Mouse (Mus musculus) gonadal fat pad, adult 2 months (tissue): ENCODE results near the gene Bicc1. TPM values are rescaled to one million over a fixed set of nuclear protein-coding genes. Genes with fewer than 3 reads are reported as not detected.

ENCODE experiments used
- DNase-seq: peaks from one replicate; pipeline ENCODE4 v3.0.0-alpha.2; 2012; ENCODE audit warnings: low read depth
- polyA plus RNA-seq: library from polyadenylated mRNA; depleted of rRNA; stranded (reverse); fragments of >200 nt; gene quantifications from 2 replicates; pipeline ENCODE4 v1.2.3, GENCODE M21; 2012

Bicc1 gene
- polyA plus RNA-seq, 1 experiment: 19.9 TPM

DNA sequence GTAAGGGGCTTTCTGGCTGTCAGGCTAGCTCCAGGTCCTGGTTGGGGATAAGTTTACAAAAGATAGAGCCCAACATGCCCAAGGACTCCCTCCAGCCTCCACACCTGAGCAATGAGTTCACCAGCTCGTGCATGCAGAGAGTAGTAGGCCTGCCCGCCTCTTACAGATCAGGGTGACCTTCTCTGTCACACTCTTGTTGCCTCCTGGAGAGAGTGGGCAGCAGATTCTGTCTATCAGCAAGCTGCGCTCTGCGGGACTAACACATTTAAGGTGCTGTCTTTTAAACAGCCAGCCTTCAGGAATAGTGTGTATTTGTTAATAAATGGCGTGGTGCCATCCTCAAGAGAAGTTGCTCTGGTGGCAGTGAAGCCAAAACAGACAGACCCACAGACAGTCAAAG is 101.4 kb downstream of the Bicc1 start:
- no peak for DNase-seq

DNA sequence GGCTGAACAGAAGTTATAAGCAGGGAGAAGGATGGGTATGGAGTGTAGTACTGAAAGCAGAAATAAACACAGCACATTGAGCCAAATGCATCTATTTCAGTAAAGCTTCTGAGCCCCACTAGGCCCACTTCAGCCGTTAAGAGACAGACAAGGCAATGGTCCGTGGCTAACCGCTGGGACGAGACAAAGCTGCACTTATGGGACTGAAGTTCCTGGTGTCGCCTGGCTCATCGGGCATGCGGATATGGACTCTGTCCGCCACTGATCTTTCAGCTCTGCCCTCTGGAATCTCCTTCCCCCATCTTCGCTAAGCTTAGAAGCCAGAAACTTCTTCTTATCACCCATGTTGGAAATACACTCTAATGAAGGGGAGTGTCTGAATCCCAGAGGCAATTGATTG is 106.8 kb downstream of the Bicc1 start:
- DNase-seq: no peak

DNA sequence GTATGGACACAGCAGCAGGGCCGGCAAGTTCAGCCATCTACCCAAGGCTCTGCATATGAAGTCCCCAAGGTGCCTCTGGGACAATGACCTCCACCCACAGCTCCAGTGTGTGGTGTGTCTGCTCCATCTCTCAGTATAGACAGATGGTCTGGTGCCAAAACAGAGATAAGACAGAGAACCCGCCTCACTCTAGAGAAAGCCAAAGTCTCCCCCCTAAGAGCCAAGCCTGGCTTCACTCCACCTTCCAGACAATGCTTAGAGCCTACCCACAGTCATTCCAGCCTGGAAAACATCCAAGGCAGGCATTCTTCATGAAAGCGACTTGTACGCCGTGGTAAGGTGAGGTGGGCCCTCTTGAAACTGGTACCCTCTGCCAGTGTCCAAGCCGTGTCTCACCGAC is 107.3 kb downstream of the Bicc1 start:
- no peak for DNase-seq

DNA sequence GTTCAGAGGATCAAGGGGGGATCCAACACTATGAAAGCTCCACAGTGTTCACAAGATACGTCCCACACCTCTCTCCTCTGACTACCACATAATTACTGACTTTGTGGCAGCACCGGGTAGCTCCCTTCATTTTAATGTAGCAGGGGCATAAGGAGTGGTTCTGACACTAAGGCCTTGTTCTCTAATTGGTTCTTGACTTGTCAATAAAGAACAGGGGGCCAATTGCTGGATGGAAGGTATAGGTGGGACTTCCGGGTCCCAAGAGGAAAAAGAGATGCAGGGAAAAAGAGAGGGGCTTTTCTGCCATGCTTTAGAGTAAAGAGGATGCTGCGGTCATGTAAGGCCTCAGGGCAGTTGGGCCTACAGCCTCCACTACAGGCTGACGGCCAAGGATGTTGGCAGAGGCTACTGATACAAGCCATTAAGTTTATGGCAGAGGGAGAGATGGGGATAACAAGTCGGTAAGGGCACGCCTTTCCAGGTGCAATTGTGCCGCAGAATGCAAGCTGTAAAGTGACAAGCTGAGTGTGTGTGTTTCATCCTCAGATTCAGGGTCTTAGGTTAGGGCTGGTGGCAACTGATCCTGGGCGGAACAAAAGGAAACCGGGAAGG is 108.7 kb downstream of the Bicc1 start:
- no peak for DNase-seq

DNA sequence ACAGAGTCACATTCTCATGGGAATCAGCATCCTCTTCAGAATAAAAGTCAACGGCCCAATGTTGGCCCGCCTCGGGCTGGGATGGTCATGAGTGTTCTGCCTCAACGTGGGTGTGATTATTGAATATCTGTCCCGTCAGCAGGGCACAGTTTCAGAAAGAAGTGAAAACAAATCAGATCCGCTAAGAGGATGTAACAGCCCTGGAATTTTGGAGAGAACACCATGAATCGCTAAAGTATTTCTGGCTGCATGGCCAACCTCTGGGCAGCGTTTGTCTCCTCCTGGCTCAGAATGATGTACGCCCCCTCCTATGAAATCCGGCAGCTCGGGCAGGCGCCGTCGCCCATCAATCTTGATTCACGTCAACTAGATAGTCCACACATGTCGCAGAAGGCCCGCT is 110.2 kb downstream of the Bicc1 start:
- no peak for DNase-seq

DNA sequence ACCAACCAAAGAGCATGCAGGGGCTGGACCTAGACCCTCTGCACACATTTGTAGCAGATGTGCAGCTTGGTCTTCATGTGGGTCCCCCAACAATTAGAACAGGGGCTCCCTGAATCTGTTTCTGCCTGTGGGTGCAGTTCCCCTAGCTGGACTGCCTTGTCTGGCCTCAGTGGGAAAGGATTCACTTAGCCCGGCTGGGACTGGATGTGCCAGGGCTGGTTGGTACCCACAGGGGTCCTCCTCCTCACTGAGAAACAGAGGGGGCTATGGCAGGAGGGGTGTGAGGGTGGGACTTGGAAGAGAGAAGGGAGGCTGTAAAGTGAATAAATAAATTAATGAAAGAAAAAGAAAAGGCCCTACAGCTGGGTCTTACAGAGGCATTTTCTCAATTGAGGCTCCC is 115.1 kb downstream of the Bicc1 start:
- DNase-seq: no peak

DNA sequence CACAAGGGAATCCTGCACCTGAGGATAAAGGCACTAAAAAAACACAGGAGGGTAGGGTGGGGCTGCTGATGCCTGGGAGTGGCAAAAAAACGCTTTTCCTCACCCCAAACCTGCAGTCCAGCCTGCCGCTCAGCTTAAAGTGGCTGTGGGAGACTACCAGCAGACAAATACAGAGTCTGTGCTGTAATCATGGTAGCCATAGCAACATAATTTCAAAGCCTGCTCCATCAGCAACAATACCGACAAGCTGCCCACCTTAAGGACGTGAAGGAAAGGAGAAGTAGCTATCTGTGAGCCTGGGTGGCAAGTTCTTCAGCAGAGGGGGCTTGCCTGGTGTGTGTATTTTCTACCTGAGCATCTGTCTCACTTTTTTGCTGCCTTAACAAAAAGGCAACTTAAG is 117.6 kb downstream of the Bicc1 start:
- DNase-seq: no peak

DNA sequence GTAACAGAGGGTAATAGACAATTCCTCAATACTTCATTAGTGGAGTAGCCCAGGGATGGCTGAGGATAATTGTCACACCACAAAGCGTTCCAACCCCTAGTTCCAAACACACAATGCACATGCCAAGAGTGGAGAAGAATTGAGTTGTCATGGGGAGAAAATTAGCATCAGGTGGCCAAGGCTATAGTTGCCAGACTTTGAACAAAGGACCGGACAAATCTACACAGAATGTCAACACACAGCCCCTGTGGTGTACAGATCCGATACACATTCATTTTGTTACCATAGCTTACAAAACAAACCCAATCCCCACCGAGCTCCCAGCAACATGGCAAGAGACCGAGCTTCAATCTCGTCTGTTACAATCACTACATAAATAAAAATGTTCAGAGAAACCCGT is 123.0 kb downstream of the Bicc1 start:
- DNase-seq: no peak

DNA sequence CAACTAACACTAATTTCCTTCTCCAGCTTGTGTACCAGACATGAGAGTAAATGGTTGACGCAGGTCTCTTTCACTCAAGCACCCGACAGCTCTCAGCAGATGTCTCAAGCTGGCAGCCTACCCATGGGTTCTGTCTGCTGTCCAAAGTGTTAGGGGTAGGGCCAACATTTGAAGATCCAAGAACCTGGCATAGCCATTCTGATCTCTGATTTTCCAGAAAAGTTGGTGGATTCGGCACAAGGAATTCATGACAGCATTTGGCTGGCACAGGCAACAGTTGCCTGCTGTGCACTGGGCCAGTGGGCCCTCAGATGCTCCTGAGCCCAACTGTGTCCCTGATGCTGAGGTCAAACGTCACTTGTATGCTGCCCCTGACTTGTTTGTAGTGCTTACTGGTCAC is 130.5 kb downstream of the Bicc1 start:
- no peak for DNase-seq

DNA sequence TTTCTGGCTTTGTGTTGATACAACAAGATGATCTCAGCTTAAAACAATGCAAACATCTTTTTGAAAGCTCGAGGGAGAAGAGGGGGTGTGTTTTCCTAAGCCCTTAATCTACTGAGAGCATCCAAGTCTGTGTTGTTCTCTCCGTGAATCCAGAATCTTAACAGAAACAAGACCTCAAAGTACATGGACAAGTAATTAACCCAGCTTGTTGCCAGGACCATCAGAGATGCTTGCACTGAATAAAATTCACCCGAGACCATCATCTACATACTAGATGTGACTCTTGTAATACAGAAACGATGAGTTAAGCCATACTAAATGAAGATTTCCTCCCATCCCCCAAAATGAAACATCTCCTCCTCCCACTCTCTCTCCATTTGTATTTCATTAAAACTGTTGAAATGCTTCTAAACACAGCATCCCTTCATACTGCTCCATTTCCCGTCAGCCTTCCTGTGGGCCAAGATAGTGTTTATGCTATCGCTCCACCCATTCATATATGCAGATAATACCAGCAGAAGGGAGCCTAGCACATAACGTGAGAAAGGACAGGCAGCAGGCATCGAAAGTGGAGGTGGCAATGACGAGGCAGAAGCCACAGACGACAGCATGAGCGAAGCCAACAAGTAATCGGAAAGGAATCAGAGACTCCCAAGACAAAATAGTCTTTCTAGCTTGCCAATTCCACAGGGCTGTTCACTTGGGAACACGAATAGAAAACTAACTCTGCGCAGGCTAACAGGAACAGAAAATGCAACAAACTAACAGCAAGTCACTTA is 131.2 kb downstream of the Bicc1 start:
- DNase-seq: no peak

DNA sequence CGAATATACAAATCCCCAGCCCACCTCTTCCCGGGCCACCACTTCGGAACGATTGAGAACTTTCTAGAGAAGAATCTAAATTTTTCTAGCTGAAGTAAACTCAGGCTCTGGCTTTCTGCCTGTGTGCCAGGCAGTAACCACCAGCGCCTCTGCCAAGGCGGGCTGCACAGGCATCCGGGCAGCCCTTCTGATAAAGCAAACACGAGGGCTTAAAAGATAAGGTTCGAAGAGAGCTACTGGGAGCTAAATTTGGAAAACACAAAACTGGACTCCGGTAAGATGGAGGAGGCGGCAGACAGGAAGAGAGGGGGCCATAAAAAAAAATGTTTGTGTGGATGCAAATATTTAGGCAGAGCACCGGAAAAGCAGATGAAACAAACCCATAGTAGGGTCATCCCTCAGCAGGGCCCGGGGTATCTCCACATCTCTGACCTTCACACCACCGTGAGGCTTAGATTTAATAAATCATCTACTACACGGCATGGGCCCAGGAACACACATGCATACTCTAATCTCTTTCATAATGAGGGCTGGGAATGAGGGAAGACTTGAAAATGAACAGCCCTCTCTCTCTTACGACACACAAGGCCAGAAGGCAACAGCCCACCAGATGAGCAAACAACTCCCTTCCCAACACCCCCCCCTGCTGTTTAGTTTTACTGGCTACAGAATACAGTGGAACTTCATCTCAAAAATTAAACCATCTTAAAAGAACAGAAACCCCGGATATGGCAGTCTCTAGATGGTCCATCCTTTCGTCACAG is 134.2 kb downstream of the Bicc1 start:
- DNase-seq: no peak

DNA sequence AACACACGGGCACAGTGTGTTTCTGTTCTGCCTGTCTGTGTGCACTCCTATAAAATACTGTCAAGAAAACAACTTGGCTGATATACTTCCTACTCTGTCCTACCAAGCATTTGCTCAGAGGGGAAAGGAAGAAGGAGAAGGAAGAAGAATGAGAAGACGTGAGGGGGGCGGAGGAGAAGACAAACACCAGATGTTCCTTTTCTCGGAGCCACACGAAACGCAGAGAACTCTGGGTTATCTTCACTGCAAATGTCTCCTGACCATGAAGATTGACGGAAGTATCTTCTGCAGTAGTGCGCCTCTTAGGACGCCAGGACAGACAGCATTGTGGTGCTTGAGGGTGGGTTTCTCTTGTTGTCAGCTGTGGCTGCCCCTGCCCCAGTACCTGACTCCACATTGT is 134.8 kb downstream of the Bicc1 start:
- no peak for DNase-seq

DNA sequence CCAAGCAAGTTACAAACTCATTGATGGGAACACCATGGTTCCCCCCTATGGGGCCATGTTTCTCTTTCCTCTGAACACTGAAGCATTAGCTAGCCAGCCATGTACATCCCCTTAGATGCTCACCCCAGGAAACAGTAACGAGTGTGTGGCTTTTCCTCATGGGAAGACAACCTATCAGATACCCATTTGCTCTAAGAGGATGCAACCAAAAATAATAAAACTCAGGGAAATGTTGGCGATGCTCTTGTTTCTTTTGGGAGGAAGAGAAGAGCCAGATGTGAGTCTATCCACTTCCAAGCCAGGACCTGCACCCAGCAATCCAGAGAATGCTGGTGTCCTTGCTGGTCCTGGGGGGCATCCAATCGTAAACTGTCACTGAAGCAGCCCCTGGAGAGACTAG is 136.0 kb downstream of the Bicc1 start:
- DNase-seq: no peak

DNA sequence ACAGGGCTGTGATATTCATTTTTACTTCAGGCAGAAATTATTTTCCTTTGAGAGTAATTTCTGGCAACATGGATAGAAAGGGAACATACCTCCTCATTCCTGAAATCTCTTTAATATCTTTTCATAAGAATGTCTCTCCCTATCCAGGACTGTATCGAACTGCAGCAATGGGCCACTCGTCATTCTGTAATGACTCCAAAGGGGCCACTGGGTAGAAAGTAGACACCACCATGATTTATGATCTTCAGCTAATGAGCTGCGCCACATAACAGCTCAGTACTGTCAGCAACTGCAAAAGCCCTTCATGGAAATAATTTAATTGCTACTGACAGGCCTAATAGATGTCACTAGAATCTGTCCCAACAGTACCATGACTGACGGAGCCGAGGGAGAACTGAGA is 139.0 kb downstream of the Bicc1 start:
- no peak for DNase-seq

DNA sequence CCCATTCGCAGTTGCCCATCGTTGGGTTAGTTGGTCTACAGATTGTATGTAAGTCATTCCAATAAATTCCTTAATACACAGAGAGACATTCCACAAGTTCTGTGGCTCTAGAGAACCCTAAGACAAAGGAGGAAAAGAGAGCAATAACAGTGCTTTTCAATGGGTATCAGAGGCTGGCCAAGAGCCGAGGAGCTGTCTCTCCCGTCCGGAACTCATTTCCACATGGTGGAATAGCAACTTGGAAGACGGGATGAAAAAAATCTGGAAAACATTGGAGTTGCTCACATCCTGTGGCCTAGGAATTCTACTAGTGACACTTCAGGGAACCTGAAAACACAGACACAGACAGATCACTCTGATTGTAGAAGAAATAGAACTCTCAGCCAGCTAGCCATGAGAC is 139.7 kb downstream of the Bicc1 start:
- DNase-seq: no peak

DNA sequence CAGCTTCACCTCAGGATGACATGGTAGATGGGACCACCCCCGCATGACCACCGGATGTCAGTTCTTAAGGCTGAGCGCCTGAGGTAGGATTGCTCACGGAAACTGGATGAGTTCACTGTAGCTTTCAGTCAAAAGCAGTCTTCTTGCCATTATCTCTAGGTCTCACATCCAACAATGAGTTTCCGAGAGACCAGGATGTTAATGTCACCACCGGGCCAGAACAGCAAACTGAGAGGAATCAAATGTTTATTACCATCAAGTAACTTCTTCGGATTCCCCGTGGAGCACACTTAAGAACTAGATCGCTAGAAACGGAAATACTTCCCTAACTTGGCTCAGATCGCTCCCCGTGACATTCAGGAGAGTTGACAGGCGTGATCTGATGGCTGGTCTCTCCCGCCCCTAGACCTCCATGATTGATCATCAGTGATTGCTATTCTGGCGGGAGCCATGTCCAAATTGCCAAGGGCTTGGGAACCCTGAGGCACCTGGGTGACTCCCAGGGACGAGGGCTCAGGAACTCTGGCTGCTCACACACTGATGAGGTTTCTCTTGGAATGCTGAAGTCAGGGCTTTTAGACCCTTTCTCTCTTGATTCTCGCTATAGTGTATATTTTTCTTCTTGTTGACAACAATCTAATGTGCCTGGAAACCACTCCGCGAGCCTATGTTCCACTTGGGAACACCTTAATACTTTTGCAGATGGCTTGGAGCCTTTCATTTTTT is 149.6 kb downstream of the Bicc1 start:
- no peak for DNase-seq

DNA sequence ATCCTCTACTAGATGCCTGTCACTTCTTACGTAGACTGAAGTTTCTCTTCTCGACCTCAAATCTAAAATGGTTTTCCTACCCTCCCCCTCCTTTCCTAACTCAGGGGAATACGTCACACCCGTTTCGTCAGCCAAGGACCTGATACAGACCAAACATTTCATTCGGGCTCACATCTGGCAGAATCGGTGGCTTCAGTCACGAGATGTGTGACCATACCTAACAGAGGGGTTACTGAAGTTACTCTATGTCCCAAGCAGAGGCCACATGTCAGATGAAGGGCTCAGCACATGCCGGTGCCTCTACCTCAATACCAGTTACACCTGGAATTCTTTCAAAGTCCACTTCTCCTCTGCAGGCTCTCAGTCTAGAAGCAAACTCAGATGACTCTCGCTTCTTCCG is 150.8 kb downstream of the Bicc1 start:
- no peak for DNase-seq

DNA sequence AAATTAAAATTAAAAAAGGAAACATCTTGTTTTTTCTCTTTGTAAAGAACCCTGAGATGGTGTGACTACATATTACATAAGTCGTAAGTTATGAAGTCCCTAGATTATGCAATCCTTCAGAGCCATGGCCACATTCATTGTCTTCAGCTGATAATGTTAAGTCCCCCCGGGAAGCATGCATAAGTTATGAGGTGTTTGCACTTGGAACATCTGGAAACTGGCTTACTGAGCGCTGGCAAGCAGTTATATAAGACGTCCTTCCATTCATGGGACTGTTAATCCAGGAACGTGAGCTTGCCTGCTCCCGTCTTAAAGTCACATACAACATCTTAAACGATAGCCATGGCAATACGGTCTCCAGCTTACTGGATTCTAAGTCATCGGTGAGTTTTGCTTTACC is 151.5 kb downstream of the Bicc1 start:
- no peak for DNase-seq

DNA sequence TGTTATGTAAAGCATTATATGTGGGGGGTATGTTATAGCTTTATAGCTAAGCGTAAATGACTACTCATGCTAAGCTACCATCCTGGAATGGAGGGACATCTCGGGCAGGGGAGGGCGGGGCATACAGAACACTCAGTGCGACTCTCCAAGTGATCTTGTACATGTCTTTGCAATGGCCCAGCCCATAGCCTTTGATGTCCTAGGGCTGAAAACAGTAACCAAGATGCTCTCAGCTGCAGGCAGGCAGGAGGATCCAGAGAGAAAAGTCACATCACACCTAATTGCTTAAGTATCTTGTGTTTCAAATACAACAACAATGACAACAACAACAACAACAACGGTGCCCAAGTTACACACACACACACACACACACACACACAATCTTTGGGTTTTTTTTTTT is 152.0 kb downstream of the Bicc1 start:
- no peak for DNase-seq

DNA sequence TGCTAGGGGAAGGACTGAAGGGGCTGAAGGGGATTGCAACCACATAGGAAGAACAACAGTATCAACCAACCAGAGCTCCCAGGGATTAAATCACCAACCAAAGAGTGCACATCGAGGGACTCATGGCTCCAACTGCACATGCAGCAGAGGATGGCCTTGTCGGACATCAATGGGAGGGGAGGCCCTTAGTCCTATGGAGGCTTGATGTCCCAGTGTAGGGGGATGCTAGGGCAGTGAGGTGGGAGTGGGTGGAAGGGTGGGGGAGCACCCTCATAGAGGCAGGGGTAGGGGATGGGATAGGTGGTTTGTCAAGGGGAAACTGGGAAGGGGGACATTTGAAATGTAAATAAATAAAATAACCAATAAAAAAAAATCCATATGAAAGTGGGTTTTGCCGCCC is 152.5 kb downstream of the Bicc1 start:
- no peak for DNase-seq

DNA sequence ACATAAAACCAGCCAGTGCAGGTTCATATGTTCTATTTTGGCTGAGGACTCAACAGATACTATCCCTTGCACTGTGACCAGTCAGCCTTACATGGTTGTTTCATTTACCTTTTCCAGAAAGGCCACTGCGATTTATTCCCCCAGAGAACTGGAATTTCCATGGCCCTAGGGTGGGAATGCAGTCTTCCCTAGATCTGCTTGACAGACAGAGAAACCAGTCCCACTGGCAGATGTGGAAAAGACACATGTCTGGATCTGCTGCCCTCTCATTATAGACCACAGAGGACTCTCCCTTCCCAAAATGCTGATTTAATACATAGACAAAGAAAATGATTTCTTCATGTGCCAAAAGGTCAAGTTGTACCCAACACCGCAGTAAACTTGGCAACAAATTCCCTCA is 156.6 kb downstream of the Bicc1 start:
- DNase-seq: no peak

DNA sequence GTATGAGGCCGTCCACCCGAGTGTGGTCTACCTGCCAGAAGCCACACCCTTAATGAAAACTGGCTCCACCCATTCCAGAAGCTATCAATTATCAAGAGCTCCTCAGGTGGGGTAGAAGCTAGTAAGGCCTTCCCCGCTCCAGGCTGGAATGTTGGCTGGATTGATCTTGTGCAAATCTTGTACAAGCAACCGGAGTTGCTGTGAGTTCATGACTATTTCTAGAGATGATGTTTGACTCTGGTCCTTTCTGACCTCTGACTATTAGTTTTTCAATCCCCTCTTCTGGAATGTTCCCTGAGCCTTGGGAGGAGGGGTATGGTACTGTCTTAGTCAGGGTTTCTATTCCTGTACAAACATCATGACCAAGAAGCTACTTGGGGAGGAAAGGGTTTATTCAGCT is 157.3 kb downstream of the Bicc1 start:
- DNase-seq: no peak
